Mouse (Mus musculus): ENCODE measurements at regions not wholly inside any gene's neighbourhood (a gene's known extent, or its start where the extent isn't known, plus 50 kb on each side); places are given as distances from the start of the nearest gene placed in this dataset.
"Not testable (repeated sequence)": the region's sequence is repeated elsewhere in the genome, so short reads cannot be mapped to it uniquely, and the experiment has no call there.

DNA sequence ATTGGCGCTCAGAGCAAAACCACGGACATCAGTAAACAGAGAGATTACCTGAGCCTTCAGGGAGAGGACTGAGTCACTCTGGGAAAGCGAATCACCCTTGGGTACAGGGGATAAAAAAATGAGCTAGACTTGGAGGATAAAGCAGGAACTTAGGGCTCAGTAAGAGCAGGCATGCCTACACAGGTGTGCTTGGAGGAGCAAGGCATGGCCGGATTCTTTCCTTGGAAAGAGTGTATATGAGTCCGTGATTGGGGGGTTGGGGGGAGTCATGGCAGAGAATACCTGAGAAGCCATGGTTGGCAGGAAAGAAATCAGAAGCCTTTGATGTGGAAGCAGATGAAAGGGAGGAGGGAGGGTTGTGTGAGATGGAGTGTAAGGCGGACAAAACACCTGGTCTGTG, 137.5 kb upstream of the Ppp2r2d start:
- Histone ChIP-seq H3K4me3 (replicated peaks; ENCODE audit: extremely low read depth, low read depth, low read length) (no peak overlapping the region), H3K4me1 (ENCODE audit: control insufficient read depth, insufficient read depth, low read length) (no peaks in the 10 kb centered on the region)
- no peak for DNase-seq
- 73% methylated on average over 6 of the region's 6 CpGs for WGBS
- no peak for TF ChIP-seq CTCF (IDR thresholded peaks at IDR 0.05; ENCODE audit: insufficient read depth, low read length)
- TF ChIP-seq POLR2A (IDR thresholded peaks at IDR 0.05; ENCODE audit: borderline replicate concordance, extremely low read depth, low read depth, low read length) = no peak

- not testable (repeated sequence) for H3K4me1 ChIP-seq (ENCODE audit: control insufficient read depth, insufficient read depth, low read length); H3K4me3 ChIP-seq (replicated peaks; ENCODE audit: extremely low read depth, low read depth, low read length); DNase-seq
- 41% methylated on average over 1 of the region's 1 CpGs for whole genome bisulfite sequencing
Measured at GRCm38 (mm10) chr7:138699599-138699998, 146.3 kb upstream of the Ppp2r2d start.

GRCm38 (mm10) chr7:138682161-138682560, 163.7 kb upstream of the Ppp2r2d start:
- Histone ChIP-seq H3K4me3 (replicated peaks; ENCODE audit: extremely low read depth, low read depth, low read length) (no peak overlapping the region), H3K4me1 (ENCODE audit: control insufficient read depth, insufficient read depth, low read length) (no peaks in the 10 kb centered on the region)
- DNase-seq = no peak
- no peak for TF ChIP-seq POLR2A (IDR thresholded peaks at IDR 0.05; ENCODE audit: borderline replicate concordance, extremely low read depth, low read depth, low read length)
- 60% methylated on average over 7 of the region's 7 CpGs for WGBS

DNA sequence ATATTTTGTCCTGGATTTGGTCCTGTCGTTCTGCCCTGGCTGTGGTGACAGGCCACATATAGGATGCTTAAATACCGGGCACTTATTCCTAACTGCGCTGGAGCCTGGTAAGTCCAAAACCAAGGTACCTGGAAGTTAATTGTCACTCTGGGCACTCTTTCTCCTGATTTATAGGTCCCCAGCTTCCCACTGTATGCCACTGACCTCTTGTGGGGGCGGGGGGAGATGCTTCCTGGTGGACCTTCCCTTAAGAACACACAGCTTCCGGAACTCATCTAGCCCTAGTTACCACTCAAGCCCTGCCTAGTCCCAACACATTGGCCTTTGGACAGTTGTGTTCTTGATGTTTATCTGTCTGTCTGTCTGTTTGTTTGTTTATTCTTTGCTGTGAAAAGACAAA, 165.3 kb upstream of the Ppp2r2d start:
- 75% methylated on average over 5 of the region's 5 CpGs for WGBS
- DNase-seq = no peak
- no peak overlapping the region for H3K4me3 ChIP-seq (replicated peaks; ENCODE audit: extremely low read depth, low read depth, low read length)
- H3K4me1 ChIP-seq (ENCODE audit: control insufficient read depth, insufficient read depth, low read length) = no peaks in the 10 kb centered on the region
- TF ChIP-seq CTCF (IDR thresholded peaks at IDR 0.05; ENCODE audit: insufficient read depth, low read length) (no peak), POLR2A (IDR thresholded peaks at IDR 0.05; ENCODE audit: borderline replicate concordance, extremely low read depth, low read depth, low read length) (no peak)

DNA sequence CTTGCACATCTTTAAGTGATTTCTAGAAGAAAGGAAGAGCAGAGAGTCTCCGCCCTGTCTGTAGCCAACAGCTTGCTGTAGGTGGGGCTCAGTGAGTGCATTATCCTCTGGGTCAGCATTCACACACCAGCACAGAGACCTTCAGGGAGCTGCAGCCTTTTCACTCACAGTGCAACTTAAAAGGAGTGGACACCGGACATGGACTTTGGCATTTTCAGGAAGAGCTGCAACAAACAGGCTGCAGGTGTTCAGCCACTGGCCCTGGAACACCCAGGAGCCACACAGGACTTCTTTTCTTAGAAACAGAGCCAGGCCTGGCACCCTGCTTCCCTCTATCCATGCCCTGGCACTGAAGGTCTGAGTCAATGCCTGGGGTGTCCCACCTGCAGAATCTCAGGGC, 166.3 kb upstream of the Ppp2r2d start:
- H3K4me1 ChIP-seq (ENCODE audit: control insufficient read depth, insufficient read depth, low read length) = no peaks in the 10 kb centered on the region
- no peak overlapping the region for H3K4me3 ChIP-seq (replicated peaks; ENCODE audit: extremely low read depth, low read depth, low read length)
- no peak for DNase-seq
- WGBS = 76% methylated on average over 2 of the region's 2 CpGs
- TF ChIP-seq POLR2A (IDR thresholded peaks at IDR 0.05; ENCODE audit: borderline replicate concordance, extremely low read depth, low read depth, low read length) (no peak), CTCF (IDR thresholded peaks at IDR 0.05; ENCODE audit: insufficient read depth, low read length) (no peak)

- TF ChIP-seq POLR2A (IDR thresholded peaks at IDR 0.05; ENCODE audit: borderline replicate concordance, extremely low read depth, low read depth, low read length) (no peak), CTCF (IDR thresholded peaks at IDR 0.05; ENCODE audit: insufficient read depth, low read length) (no peak)
- no peak for DNase-seq
- no peaks in the 10 kb centered on the region for H3K4me1 ChIP-seq (ENCODE audit: control insufficient read depth, insufficient read depth, low read length)
- WGBS = 58% methylated on average over 1 of the region's 1 CpGs
- H3K4me3 ChIP-seq (replicated peaks; ENCODE audit: extremely low read depth, low read depth, low read length) = no peak overlapping the region
Measured at GRCm38 (mm10) chr7:138672959-138673358, 172.9 kb upstream of the Ppp2r2d start.

DNA sequence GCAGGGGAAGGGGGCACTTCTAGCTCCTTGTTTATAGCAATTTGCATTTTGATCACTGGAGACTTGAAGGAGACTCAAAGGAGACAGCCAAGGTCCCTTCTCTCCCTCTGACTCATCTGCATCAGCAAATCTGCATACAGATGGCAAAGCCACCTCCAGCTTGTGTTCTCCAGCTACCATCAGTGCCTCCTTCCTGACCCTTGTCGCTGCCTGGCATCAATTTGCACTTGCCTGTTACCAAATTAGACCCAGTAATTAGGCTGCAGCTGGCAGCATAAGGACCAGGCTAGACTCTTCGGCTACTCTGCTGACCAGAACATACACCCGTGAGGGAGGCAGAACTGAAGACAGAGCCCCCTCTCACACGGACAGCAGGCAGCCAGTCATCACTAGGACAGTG, 177.5 kb upstream of the Ppp2r2d start:
- no peaks in the 10 kb centered on the region for H3K4me1 ChIP-seq (ENCODE audit: control insufficient read depth, insufficient read depth, low read length)
- TF ChIP-seq POLR2A (IDR thresholded peaks at IDR 0.05; ENCODE audit: borderline replicate concordance, extremely low read depth, low read depth, low read length) (no peak), CTCF (IDR thresholded peaks at IDR 0.05; ENCODE audit: insufficient read depth, low read length) (no peak)
- no peak overlapping the region for H3K4me3 ChIP-seq (replicated peaks; ENCODE audit: extremely low read depth, low read depth, low read length)
- no peak for DNase-seq
- WGBS = 34% methylated on average over 4 of the region's 4 CpGs

DNA sequence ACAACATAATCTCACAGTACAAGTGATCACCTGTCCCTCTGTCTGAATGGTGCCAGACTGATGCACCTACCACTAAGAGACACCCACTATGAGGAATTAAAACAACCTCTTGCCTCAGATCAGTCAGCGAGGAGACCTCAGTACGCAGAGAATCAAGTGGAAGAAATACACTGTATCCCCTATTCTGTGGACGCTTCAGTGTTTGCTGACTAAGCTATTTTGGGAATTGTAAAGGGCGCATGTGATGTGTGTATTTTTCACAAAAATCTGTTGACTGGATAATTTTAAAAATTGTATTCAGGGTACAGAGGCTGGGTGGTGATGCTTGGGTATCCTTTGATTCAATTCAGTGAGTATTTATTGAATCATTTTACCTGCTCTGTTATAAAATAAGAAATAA, 185.8 kb upstream of the Ppp2r2d start:
- no peak for TF ChIP-seq POLR2A (IDR thresholded peaks at IDR 0.05; ENCODE audit: borderline replicate concordance, extremely low read depth, low read depth, low read length)
- no peak for TF ChIP-seq CTCF (IDR thresholded peaks at IDR 0.05; ENCODE audit: insufficient read depth, low read length)
- Histone ChIP-seq H3K4me1 (ENCODE audit: control insufficient read depth, insufficient read depth, low read length) (no peaks in the 10 kb centered on the region), H3K4me3 (replicated peaks; ENCODE audit: extremely low read depth, low read depth, low read length) (no peak overlapping the region)
- WGBS = 76% methylated on average over 4 of the region's 4 CpGs
- no peak for DNase-seq

GRCm38 (mm10) chr7:138657521-138657920, 188.4 kb upstream of the Ppp2r2d start:
- H3K4me3 ChIP-seq (replicated peaks; ENCODE audit: extremely low read depth, low read depth, low read length) = no peak overlapping the region
- 64% methylated on average over 4 of the region's 4 CpGs for WGBS
- TF ChIP-seq CTCF (IDR thresholded peaks at IDR 0.05; ENCODE audit: insufficient read depth, low read length) (no peak), POLR2A (IDR thresholded peaks at IDR 0.05; ENCODE audit: borderline replicate concordance, extremely low read depth, low read depth, low read length) (no peak)
- no peaks in the 10 kb centered on the region for H3K4me1 ChIP-seq (ENCODE audit: control insufficient read depth, insufficient read depth, low read length)
- no peak for DNase-seq

- no peaks in the 10 kb centered on the region for H3K4me1 ChIP-seq (ENCODE audit: control insufficient read depth, insufficient read depth, low read length)
- no peak overlapping the region for H3K4me3 ChIP-seq (replicated peaks; ENCODE audit: extremely low read depth, low read depth, low read length)
- TF ChIP-seq CTCF (IDR thresholded peaks at IDR 0.05; ENCODE audit: insufficient read depth, low read length) (no peak), POLR2A (IDR thresholded peaks at IDR 0.05; ENCODE audit: borderline replicate concordance, extremely low read depth, low read depth, low read length) (no peak)
- no peak for DNase-seq
- 69% methylated on average over 2 of the region's 2 CpGs for WGBS
Measured at GRCm38 (mm10) chr7:138657076-138657475, 188.8 kb upstream of the Ppp2r2d start.

DNA sequence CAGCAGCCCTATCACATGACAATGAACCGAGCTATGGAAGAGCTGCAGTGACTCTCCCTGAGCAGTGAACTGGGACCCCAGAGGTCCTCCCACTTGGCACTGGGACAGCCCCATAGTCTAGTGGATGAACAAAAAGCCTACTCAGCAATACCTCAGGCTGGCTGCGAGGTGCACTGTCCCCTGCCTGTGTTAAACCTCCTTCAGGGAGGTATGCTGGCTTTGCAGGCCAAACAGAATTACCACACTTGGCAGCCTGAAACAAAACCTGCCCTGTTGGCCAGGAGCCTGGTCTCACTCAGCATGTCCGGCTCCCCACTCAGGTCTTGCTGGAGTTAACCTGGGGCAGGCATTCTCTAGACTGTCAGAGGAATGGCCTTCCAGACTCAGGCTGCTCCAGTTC, 189.9 kb upstream of the Ppp2r2d start:
- no peaks in the 10 kb centered on the region for H3K4me1 ChIP-seq (ENCODE audit: control insufficient read depth, insufficient read depth, low read length)
- TF ChIP-seq CTCF (IDR thresholded peaks at IDR 0.05; ENCODE audit: insufficient read depth, low read length) (no peak), POLR2A (IDR thresholded peaks at IDR 0.05; ENCODE audit: borderline replicate concordance, extremely low read depth, low read depth, low read length) (no peak)
- DNase-seq = no peak
- WGBS = 62% methylated on average over 3 of the region's 3 CpGs
- H3K4me3 ChIP-seq (replicated peaks; ENCODE audit: extremely low read depth, low read depth, low read length) = no peak overlapping the region

Measured in lung, adult 2 months (tissue).